Mouse (Mus musculus) C2C12 (cell line): ENCODE data around the gene Pdha2. TPM values are rescaled to one million over a fixed set of nuclear protein-coding genes. Genes with fewer than 3 reads are reported as not detected.

Experiments used
- H3K27me3 ChIP-seq: one replicate; pipeline ENCODE4 v1.6.1; 2011; ENCODE audit not compliant: control insufficient read depth, insufficient read depth, insufficient read length
- H3K36me3 ChIP-seq: one replicate; pipeline ENCODE4 v1.6.1; 2011; ENCODE audit not compliant: control insufficient read depth, insufficient read depth
- H3K4me3 ChIP-seq: one replicate; pipeline ENCODE4 v1.5.1; 2011; ENCODE audit warnings: mild to moderate bottlenecking, control low read depth; ENCODE audit not compliant: poor library complexity, insufficient read depth, severe bottlenecking
- H3K79me2 ChIP-seq: one replicate; pipeline ENCODE4 v1.6.1; 2011; ENCODE audit not compliant: control insufficient read depth, insufficient read depth
- H3K79me3 ChIP-seq: one replicate; pipeline ENCODE4 v1.6.1; 2011; ENCODE audit warnings: low read depth, control low read depth
- H3ac ChIP-seq: one replicate; pipeline ENCODE3; 2011; ENCODE audit warnings: low read depth; ENCODE audit not compliant: control insufficient read depth, insufficient read length
- CEBPB ChIP-seq: IDR thresholded peaks from one replicate; pipeline ENCODE4 v1.6.1; 2011; ENCODE audit warnings: low read depth, mild to moderate bottlenecking, control low read depth, moderate library complexity
- CTCF ChIP-seq: IDR thresholded peaks from one replicate; pipeline ENCODE4 v1.5.1; 2011; ENCODE audit not compliant: control insufficient read depth, insufficient read depth, insufficient read length
- FOSL1 ChIP-seq: IDR thresholded peaks from one replicate; pipeline ENCODE4 v1.8.0; 2011; ENCODE audit warnings: mild to moderate bottlenecking, low read length; ENCODE audit not compliant: poor library complexity, insufficient read depth, severe bottlenecking
- MAX ChIP-seq: IDR thresholded peaks from one replicate; pipeline ENCODE4 v1.6.1; 2011; ENCODE audit warnings: mild to moderate bottlenecking, control low read depth
- MYOD1 ChIP-seq: IDR thresholded peaks from one replicate; pipeline ENCODE4 v1.6.1; 2011; ENCODE audit warnings: low read depth; ENCODE audit not compliant: control insufficient read depth, insufficient read length
- MYOG ChIP-seq: IDR thresholded peaks from one replicate; pipeline ENCODE4 v1.6.1; 2011; ENCODE audit not compliant: control insufficient read depth, insufficient read length; ENCODE audit errors: extremely low read depth
- USF1 ChIP-seq: IDR thresholded peaks from one replicate; pipeline ENCODE4 v1.6.1; 2011; ENCODE audit warnings: low read depth, mild to moderate bottlenecking, control low read depth, moderate library complexity
- polyA plus RNA-seq: library from polyadenylated mRNA; unstranded; fragments of >200 nt; fragmentation: generic; extraction: Trizol; gene quantifications from one replicate; pipeline ENCODE4 v1.2.1, GENCODE M21; 2012; ENCODE audit warnings: missing spikeins

Gene Pdha2
- polyA plus RNA-seq, 1 experiment: 0.04 TPM

DNA sequence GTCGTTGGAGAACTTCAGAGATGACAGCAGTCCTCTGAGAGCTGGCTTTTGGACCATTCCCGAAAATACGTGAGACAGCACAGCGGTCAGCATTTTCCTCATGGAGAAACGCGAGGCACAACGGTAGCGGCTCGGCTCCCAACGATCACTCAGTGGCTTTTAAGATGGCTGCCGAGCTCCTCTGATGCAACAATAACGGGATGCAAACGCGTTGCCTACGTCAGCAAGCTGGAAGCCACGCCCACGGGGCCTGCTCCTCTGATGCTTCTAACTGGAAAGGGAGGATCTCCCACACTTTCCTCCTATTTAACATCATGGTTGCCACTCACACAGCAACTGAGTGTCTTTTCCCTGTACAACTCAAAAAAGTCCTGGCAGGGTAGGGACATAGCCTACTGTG, 511 bp downstream of the Pdha2 start:
- Histone ChIP-seq H3ac (no peak overlapping the region), H3K79me3 (no peaks in the 10 kb centered on the region), H3K36me3 (no peaks in the 10 kb centered on the region), H3K4me3 (no peak overlapping the region), H3K79me2 (no peaks in the 10 kb centered on the region), H3K27me3 (no peaks in the 10 kb centered on the region)
- TF ChIP-seq CTCF (no peak), USF1 (no peak), MYOG (no peak), FOSL1 (no peak), CEBPB (no peak), MAX (no peak)

DNA sequence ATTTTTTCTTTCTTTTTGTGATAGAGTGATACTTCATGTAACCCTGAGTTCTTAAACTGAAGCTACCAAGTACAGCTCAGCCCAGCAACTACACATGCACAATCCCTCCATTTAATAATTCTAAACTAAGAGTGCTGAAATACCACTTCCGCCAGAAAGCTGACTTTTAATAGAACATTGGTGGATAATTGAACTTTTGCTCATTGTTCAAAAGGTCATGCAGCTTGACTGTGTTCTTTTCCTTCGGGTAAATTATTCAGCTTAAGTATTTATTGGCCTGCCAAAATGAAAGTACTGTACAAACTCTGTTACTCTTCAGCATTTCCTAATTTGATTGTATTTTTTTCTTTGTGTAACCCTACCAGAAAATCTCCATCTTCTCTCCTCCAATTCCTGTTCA, 10.4 kb downstream of the Pdha2 start:
- TF ChIP-seq CTCF: no peak
- no peak for TF ChIP-seq MAX
- no peak for TF ChIP-seq FOSL1
- no peak for TF ChIP-seq MYOD1
- no peak for TF ChIP-seq USF1
- TF ChIP-seq CEBPB: no peak
- TF ChIP-seq MYOG: no peak
- Histone ChIP-seq H3ac (no peak overlapping the region), H3K27me3 (no peaks in the 10 kb centered on the region), H3K79me3 (no peaks in the 10 kb centered on the region), H3K36me3 (no peaks in the 10 kb centered on the region), H3K79me2 (no peaks in the 10 kb centered on the region), H3K4me3 (no peak overlapping the region)

DNA sequence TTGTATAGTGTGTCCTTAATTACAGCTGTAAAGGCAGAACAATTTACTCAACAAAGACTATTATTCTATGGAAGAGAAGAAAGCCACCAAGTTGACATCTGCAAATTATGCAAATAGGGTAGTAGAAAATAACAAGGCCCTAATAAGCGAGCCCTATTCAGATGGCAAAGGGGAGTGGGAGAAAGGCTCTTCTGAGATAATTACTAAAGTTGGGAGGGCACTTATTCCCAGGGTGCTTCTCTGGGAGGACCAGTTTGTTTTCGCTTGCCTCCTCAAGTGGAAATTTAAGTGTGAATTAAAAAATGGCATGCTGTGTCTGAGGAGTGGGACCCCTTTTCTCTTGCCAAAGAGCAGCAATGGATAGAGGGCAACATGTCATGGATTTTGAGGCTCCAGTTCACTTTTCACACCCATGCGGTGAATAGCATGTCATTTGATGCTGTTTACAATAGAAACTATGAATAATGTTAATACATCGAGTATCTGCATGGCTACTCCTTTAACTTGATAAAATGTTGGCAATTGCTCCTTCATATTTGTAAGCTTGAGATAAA, 14.8 kb downstream of the Pdha2 start:
- no peaks in the 10 kb centered on the region for H3K79me3 ChIP-seq
- H3ac ChIP-seq: no peak overlapping the region
- no peak for TF ChIP-seq FOSL1
- no peaks in the 10 kb centered on the region for H3K36me3 ChIP-seq
- H3K79me2 ChIP-seq: no peaks in the 10 kb centered on the region
- no peak overlapping the region for H3K4me3 ChIP-seq
- no peaks in the 10 kb centered on the region for H3K27me3 ChIP-seq

DNA sequence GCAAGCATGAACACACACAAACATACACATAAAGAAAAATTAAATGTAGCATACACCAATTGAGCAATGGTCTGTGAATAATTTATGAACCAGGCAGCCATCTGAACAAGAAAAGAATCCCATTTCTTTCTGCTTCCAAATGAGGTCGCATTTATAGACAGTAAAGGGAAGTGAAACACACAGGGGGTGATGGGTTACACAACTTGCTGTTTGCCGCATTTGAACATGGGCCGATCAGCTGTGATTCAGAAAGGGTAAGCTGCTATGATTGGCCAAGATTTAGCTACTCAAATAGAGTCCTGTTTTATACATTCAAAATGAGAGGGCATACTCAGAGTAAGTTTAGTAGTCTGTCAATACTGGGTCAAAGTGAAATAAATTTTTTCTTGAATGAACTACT, 20.5 kb downstream of the Pdha2 start:
- Histone ChIP-seq H3K36me3 (no peaks in the 10 kb centered on the region), H3ac (no peak overlapping the region), H3K27me3 (no peaks in the 10 kb centered on the region), H3K79me2 (no peaks in the 10 kb centered on the region), H3K4me3 (no peak overlapping the region), H3K79me3 (no peaks in the 10 kb centered on the region)
- TF ChIP-seq CTCF: no peak
- no peak for TF ChIP-seq MAX
- TF ChIP-seq MYOD1: no peak
- no peak for TF ChIP-seq FOSL1

DNA sequence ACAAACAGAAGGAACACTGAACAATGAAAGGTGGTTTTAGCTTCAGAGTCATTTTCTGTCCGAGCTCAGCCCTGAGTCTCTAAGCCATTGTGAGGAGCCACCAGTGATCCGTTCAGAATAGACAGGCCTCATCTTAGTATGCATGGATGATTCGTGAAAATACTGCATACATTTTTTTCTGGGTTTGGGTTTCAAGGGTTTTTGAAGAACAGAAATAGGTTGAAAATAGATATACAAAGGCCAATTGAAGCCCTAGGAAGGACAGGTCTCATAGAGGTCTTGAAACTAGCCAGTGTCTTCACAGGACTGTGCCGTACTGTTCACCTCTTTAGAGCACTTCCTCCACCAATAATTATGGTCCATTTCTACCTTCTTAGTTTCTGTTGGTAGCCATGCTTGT, 21.7 kb downstream of the Pdha2 start:
- Histone ChIP-seq H3K36me3 (no peaks in the 10 kb centered on the region), H3K4me3 (no peak overlapping the region), H3K27me3 (no peaks in the 10 kb centered on the region), H3K79me2 (no peaks in the 10 kb centered on the region), H3ac (no peak overlapping the region), H3K79me3 (no peaks in the 10 kb centered on the region)
- TF ChIP-seq CTCF (no peak), CEBPB (no peak), MYOG (no peak), USF1 (no peak), FOSL1 (no peak), MYOD1 (no peak), MAX (no peak)

DNA sequence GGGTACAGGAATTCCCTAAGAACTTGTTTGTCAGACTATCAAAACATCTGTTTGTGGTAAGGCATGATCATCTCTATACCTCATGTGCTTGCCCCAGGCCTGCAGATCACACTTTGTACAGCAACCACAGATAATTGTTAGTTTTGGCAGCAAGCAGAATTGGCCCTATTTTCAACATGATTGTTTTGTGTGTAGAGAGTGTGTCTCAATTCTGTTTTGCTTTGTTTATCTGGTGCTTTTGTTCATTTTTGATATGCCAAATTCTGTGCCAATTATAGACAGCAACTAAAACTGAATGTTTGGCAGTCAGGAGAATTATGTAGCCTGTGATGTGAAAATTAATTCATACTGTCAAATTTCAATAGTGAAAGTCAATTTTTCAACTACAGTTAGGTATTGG, 51.2 kb downstream of the Pdha2 start:
- Histone ChIP-seq H3K27me3 (no peaks in the 10 kb centered on the region), H3ac (no peak overlapping the region), H3K79me2 (no peaks in the 10 kb centered on the region), H3K4me3 (no peak overlapping the region), H3K36me3 (no peaks in the 10 kb centered on the region), H3K79me3 (no peaks in the 10 kb centered on the region)
- no peak for TF ChIP-seq CEBPB
- TF ChIP-seq FOSL1: no peak
- TF ChIP-seq MYOD1: no peak
- no peak for TF ChIP-seq USF1
- no peak for TF ChIP-seq MYOG
- no peak for TF ChIP-seq MAX
- no peak for TF ChIP-seq CTCF
